Comparison of ENCODE assay signal across 31 mouse cellular contexts in genomic region chr5:90696064-90696463, GRCm38 (mm10). TPM values are rescaled to one million over a fixed set of nuclear protein-coding genes. Genes with fewer than 3 reads are reported as not detected.
DNase-seq lines count a peak whose midpoint lies in the region; ATAC-seq and TF ChIP-seq lines count a peak whose summit lies in the region.
"Had no signal": no experiment of that assay in that cellular context is flagged by ENCODE, and none has a peak within 500 bp of the region (broad histone marks: within the 10 kb centered on the region; RNA-seq: fewer than 3 reads in every experiment).

No protein-coding gene starts in this region.

- H3K4me3 ChIP-seq in liver, postnatal 0 days (ENCODE audit: low read depth, low read length) = no peak overlapping the region
- H3K4me3 ChIP-seq in liver, embryonic 12.5 days = no peak overlapping the region
- no peak overlapping the region for H3K4me3 ChIP-seq in forebrain, embryonic 13.5 days
- H3K4me3 ChIP-seq in forebrain, embryonic 12.5 days (replicated peaks) = no peak overlapping the region
- no peak overlapping the region for H3K4me3 ChIP-seq in hindbrain, embryonic 16.5 days (ENCODE audit: low read length)
- H3K4me3 ChIP-seq: embryonic facial prominence, embryonic 13.5 days; forebrain, embryonic 10.5 days; heart, embryonic 13.5 days; hindbrain, embryonic 10.5 days; intestine, embryonic 15.5 days; limb, embryonic 10.5 days; limb, embryonic 15.5 days; neural tube, embryonic 12.5 days had no signal

- H3K9me3 ChIP-seq in liver, postnatal 0 days (ENCODE audit: low read length) = no peaks in the 10 kb centered on the region
- H3K9me3 ChIP-seq in liver, embryonic 12.5 days (replicated peaks) = no peaks in the 10 kb centered on the region
- no peaks in the 10 kb centered on the region for H3K9me3 ChIP-seq in forebrain, embryonic 13.5 days (replicated peaks)
- no peaks in the 10 kb centered on the region for H3K9me3 ChIP-seq in forebrain, embryonic 12.5 days
- no peaks in the 10 kb centered on the region for H3K9me3 ChIP-seq in hindbrain, embryonic 16.5 days (ENCODE audit: control insufficient read depth, low read length)
- H3K9me3 ChIP-seq: embryonic facial prominence, embryonic 13.5 days; forebrain, embryonic 10.5 days; heart, embryonic 13.5 days; hindbrain, embryonic 10.5 days; intestine, embryonic 15.5 days; limb, embryonic 10.5 days; limb, embryonic 15.5 days; neural tube, embryonic 12.5 days had no signal

- peak overlapping the region; percentile 46; the same call in 1 of the 2 replicates for H3K27ac ChIP-seq in liver, postnatal 0 days (ENCODE audit: low read depth)
- no peak overlapping the region for H3K27ac ChIP-seq in liver, embryonic 12.5 days
- H3K27ac ChIP-seq in forebrain, embryonic 13.5 days = no peak overlapping the region
- H3K27ac ChIP-seq in forebrain, embryonic 12.5 days = no peak overlapping the region
- H3K27ac ChIP-seq in hindbrain, embryonic 16.5 days (ENCODE audit: low read depth, low read length) = no peak overlapping the region
- H3K27ac ChIP-seq: embryonic facial prominence, embryonic 13.5 days; forebrain, embryonic 10.5 days; heart, embryonic 13.5 days; hindbrain, embryonic 10.5 days; hindbrain, postnatal 0 days; intestine, embryonic 15.5 days; kidney, postnatal 0 days; limb, embryonic 10.5 days; limb, embryonic 15.5 days; neural tube, embryonic 12.5 days had no signal

- no peaks in the 10 kb centered on the region for H3K27me3 ChIP-seq in liver, postnatal 0 days (ENCODE audit: insufficient read depth, low read length)
- H3K27me3 ChIP-seq in liver, embryonic 12.5 days (replicated peaks) = no peaks in the 10 kb centered on the region
- H3K27me3 ChIP-seq in forebrain, embryonic 13.5 days = no peaks in the 10 kb centered on the region
- H3K27me3 ChIP-seq in forebrain, embryonic 12.5 days = no peaks in the 10 kb centered on the region
- no peaks in the 10 kb centered on the region for H3K27me3 ChIP-seq in hindbrain, embryonic 16.5 days (replicated peaks; ENCODE audit: control insufficient read depth, insufficient read depth, low read length)
- H3K27me3 ChIP-seq: embryonic facial prominence, embryonic 13.5 days; heart, embryonic 13.5 days; intestine, embryonic 15.5 days; limb, embryonic 15.5 days; neural tube, embryonic 12.5 days had no signal

- no peak for TF ChIP-seq CTCF in liver, postnatal 0 days (IDR thresholded peaks at IDR 0.05; ENCODE audit: low read depth)

- peak; percentile 75 for ATAC-seq in liver, postnatal 0 days
- ATAC-seq in liver, embryonic 12.5 days = no peak
- peak; percentile 85 for ATAC-seq in megakaryocyte, adult 5-6 weeks (ENCODE audit: poor library complexity, severe bottlenecking)
- ATAC-seq in forebrain, embryonic 13.5 days = no peak
- no peak for ATAC-seq in forebrain, embryonic 12.5 days (ENCODE audit: low FRiP score)
- no peak for ATAC-seq in hindbrain, embryonic 16.5 days
- ATAC-seq: activated CD4-positive, CD25-positive, alpha-beta regulatory T cell, adult 4 months; CD4-positive, CD25-positive, alpha-beta regulatory T cell, adult 4 months; forebrain, postnatal 0 days; hindbrain, postnatal 0 days; intestine, embryonic 15.5 days had no signal

- peak; percentile 31 for DNase-seq in liver, postnatal 0 days
- DNase-seq in c-Kit-positive CD71-negative TER-119-negative erythroid progenitor cells, embryonic 14.5 days (ENCODE audit: low read depth) = peak; percentile 30
- DNase-seq: adrenal gland, adult 8-10 months; cerebellum, adult 11-12 months; cerebellum, adult 9-11 months; forebrain, postnatal 0 days; heart, postnatal 10 days; kidney, postnatal 4 days; lung, embryonic 14.5 days; midbrain, embryonic 14.5 days; thymus, postnatal 4 days had no signal

- H3K4me1 ChIP-seq in liver, postnatal 0 days (ENCODE audit: insufficient read depth) = no peaks in the 10 kb centered on the region; the same call in 1 of the 2 replicates
- no peaks in the 10 kb centered on the region for H3K4me1 ChIP-seq in liver, embryonic 12.5 days
- H3K4me1 ChIP-seq in forebrain, embryonic 13.5 days = no peaks in the 10 kb centered on the region
- H3K4me1 ChIP-seq in forebrain, embryonic 12.5 days = peaks cover 2% of the 10 kb centered on the region; the same call in 1 of the 2 replicates
- no peaks in the 10 kb centered on the region for H3K4me1 ChIP-seq in hindbrain, embryonic 16.5 days (ENCODE audit: control insufficient read depth, insufficient read depth, low read depth, low read length)
- H3K4me1 ChIP-seq: heart, embryonic 13.5 days; hindbrain, embryonic 10.5 days; intestine, embryonic 15.5 days; limb, embryonic 10.5 days; neural tube, embryonic 12.5 days had no signal

- WGBS in liver, postnatal 0 days (ENCODE audit: insufficient replicate concordance) = 55% methylated on average over 7 of the region's 7 CpGs
- 57% methylated on average over 7 of the region's 7 CpGs for WGBS in liver, embryonic 12.5 days (ENCODE audit: insufficient replicate concordance)
- 95% methylated on average over 7 of the region's 7 CpGs for WGBS in forebrain, embryonic 13.5 days
- 94% methylated on average over 7 of the region's 7 CpGs for WGBS in forebrain, embryonic 12.5 days
- 93% methylated on average over 7 of the region's 7 CpGs for WGBS in hindbrain, embryonic 16.5 days

- TF ChIP-seq EP300 in liver, postnatal 0 days (IDR thresholded peaks at IDR 0.05; ENCODE audit: low read depth) = peak; percentile 76

- H3K9ac ChIP-seq in liver, postnatal 0 days (replicated peaks) = no peak overlapping the region
- no peak overlapping the region for H3K9ac ChIP-seq in liver, embryonic 12.5 days
- no peak overlapping the region for H3K9ac ChIP-seq in forebrain, embryonic 13.5 days
- H3K9ac ChIP-seq in forebrain, embryonic 12.5 days = no peak overlapping the region
- no peak overlapping the region for H3K9ac ChIP-seq in hindbrain, embryonic 16.5 days (ENCODE audit: low read depth, low read length)
- H3K9ac ChIP-seq: embryonic facial prominence, embryonic 13.5 days; forebrain, postnatal 0 days; heart, embryonic 13.5 days; intestine, embryonic 15.5 days; limb, embryonic 15.5 days; lung, embryonic 14.5 days; neural tube, embryonic 12.5 days had no signal

- no peak overlapping the region for H3K4me2 ChIP-seq in liver, postnatal 0 days (ENCODE audit: low read depth, low read length)
- no peak overlapping the region for H3K4me2 ChIP-seq in liver, embryonic 12.5 days
- no peak overlapping the region for H3K4me2 ChIP-seq in forebrain, embryonic 13.5 days
- no peak overlapping the region for H3K4me2 ChIP-seq in forebrain, embryonic 12.5 days
- H3K4me2 ChIP-seq in hindbrain, embryonic 16.5 days (ENCODE audit: low read length) = no peak overlapping the region
- H3K4me2 ChIP-seq: embryonic facial prominence, embryonic 13.5 days; heart, embryonic 13.5 days; intestine, embryonic 15.5 days; limb, embryonic 15.5 days; lung, embryonic 14.5 days; neural tube, embryonic 12.5 days had no signal

- H3K36me3 ChIP-seq in liver, postnatal 0 days (replicated peaks; ENCODE audit: insufficient read depth, low read length) = no peaks in the 10 kb centered on the region
- H3K36me3 ChIP-seq in liver, embryonic 12.5 days = no peaks in the 10 kb centered on the region
- no peaks in the 10 kb centered on the region for H3K36me3 ChIP-seq in forebrain, embryonic 13.5 days (ENCODE audit: poor library complexity, severe bottlenecking)
- no peaks in the 10 kb centered on the region for H3K36me3 ChIP-seq in forebrain, embryonic 12.5 days (replicated peaks)
- no peaks in the 10 kb centered on the region for H3K36me3 ChIP-seq in hindbrain, embryonic 16.5 days (ENCODE audit: control insufficient read depth, insufficient read depth, low read length)
- H3K36me3 ChIP-seq: embryonic facial prominence, embryonic 13.5 days; forebrain, embryonic 10.5 days; heart, embryonic 13.5 days; hindbrain, embryonic 10.5 days; intestine, embryonic 15.5 days; limb, embryonic 10.5 days; limb, embryonic 15.5 days; neural tube, embryonic 12.5 days had no signal

RNA-seq across cellular contexts. Expression of gene Rassf6, which starts 55.6 kb away (rescaled TPM):
- 7.1 and 7.9 TPM in 2 replicates for polyA plus RNA-seq in liver, postnatal 0 days (2015; fragmentation: Nextera tagmentation; extraction: Ambion mirVana)
- polyA plus RNA-seq in liver, embryonic 12.5 days (2016; fragmentation: Nextera tagmentation; extraction: Ambion mirVana) = 4.3 and 5.0 TPM in 2 replicates
- total RNA-seq in megakaryocyte, adult 5-6 weeks (2015) = not detected in 2 replicates
- total RNA-seq in megakaryocyte, adult 5-6 weeks (2017) = not detected in 2 replicates
- polyA plus RNA-seq in forebrain, embryonic 13.5 days (2015; fragmentation: Nextera tagmentation; extraction: Ambion mirVana) = 0.79 TPM in 1 of 2 replicates, not detected in the other
- polyA plus RNA-seq in forebrain, embryonic 12.5 days (2016; fragmentation: Nextera tagmentation; extraction: Ambion mirVana) = 0.62 and 1.0 TPM in 2 replicates
- 3.3 and 4.1 TPM in 2 replicates for polyA plus RNA-seq in hindbrain, embryonic 16.5 days (2015; fragmentation: Nextera tagmentation; extraction: Ambion mirVana)
- total RNA-seq: gastrocnemius, adult 8-10 months; gastrocnemius, postnatal 4 days; heart, adult 8-10 months had no signal

Comparison
In these comparisons a context has a peak if more than half of its experiments do, and no peak if none do; other contexts are left out.
1. ATAC-seq: peak in liver, postnatal 0 days (single experiment) and megakaryocyte, adult 5-6 weeks (single experiment); none in liver, embryonic 12.5 days (single experiment), forebrain, embryonic 13.5 days (single experiment), forebrain, embryonic 12.5 days (single experiment) and hindbrain, embryonic 16.5 days (single experiment).